Mouse (Mus musculus): Measurements from ENCODE around the gene Dync1h1. TPM values are rescaled to one million over a fixed set of nuclear protein-coding genes. Genes with fewer than 3 reads are reported as not detected.

The Dync1h1 gene
- polyA plus RNA-seq, 1 experiment from 2014 or later, result 47.2 TPM

GRCm38 (mm10) chr12:110714215-110714614 is 113.0 kb downstream of the Dync1h1 start:
- 88% methylated on average over 6 of the region's 6 CpGs for WGBS
- ATAC-seq (ENCODE audit: insufficient number of reproducible peaks, low FRiP score, low TSS enrichment, low read depth), result no peak

GRCm38 (mm10) chr12:110716004-110716403 is 114.8 kb downstream of the Dync1h1 start:
- no peaks in the 10 kb centered on the region for H3K36me3 ChIP-seq
- no peak overlapping the region for H3K4me2 ChIP-seq
- no peak overlapping the region for H3K9ac ChIP-seq
- WGBS, result 22% methylated on average over 5 of the region's 5 CpGs
- no peaks in the 10 kb centered on the region for H3K9me3 ChIP-seq
- H3K4me3 ChIP-seq, result no peak overlapping the region
- H3K27me3 ChIP-seq, result no peaks in the 10 kb centered on the region
- H3K27ac ChIP-seq, result no peak overlapping the region
- no peak for ATAC-seq (ENCODE audit: insufficient number of reproducible peaks, low FRiP score, low TSS enrichment, low read depth)
- H3K4me1 ChIP-seq, result no peaks in the 10 kb centered on the region

More at GRCm38 (mm10) chr12:110714215-110714614, 113.0 kb downstream of the Dync1h1 start:
- Histone ChIP-seq H3K27ac (no peak overlapping the region), H3K9ac (no peak overlapping the region), H3K9me3 (no peaks in the 10 kb centered on the region), H3K4me1 (no peaks in the 10 kb centered on the region), H3K4me3 (no peak overlapping the region), H3K27me3 (no peaks in the 10 kb centered on the region), H3K36me3 (no peaks in the 10 kb centered on the region), H3K4me2 (no peak overlapping the region)

Small RNAs within 50 kb of the gene (microRNA-seq; reads per million reads assigned to microRNA genes)
- gene Gm27299, result not detected

Other genes starting within 250 kb of the Dync1h1 start
- 141 and 142 TPM in 2 replicates for gene Ppp2r5c, start 154.3 kb upstream of the Dync1h1 start, polyA plus RNA-seq (2015; fragmentation: Nextera tagmentation; extraction: Ambion mirVana)
- gene 1700001K19Rik, start 81.2 kb downstream of the Dync1h1 start, polyA plus RNA-seq (2015; fragmentation: Nextera tagmentation; extraction: Ambion mirVana), result 0.15 TPM in 1 of 2 replicates, not detected in the other
- gene Hsp90aa1, start 101.3 kb downstream of the Dync1h1 start, polyA plus RNA-seq (2015; fragmentation: Nextera tagmentation; extraction: Ambion mirVana), result 644 and 712 TPM in 2 replicates
- 21.5 and 22.1 TPM in 2 replicates for gene Wdr20, start 136.5 kb downstream of the Dync1h1 start, polyA plus RNA-seq (2015; fragmentation: Nextera tagmentation; extraction: Ambion mirVana)
- gene Mok, start 239.5 kb downstream of the Dync1h1 start, polyA plus RNA-seq (2015; fragmentation: Nextera tagmentation; extraction: Ambion mirVana), result 3.6 and 4.3 TPM in 2 replicates
- 6.5 and 8.8 TPM in 2 replicates for gene Zfp839, start 248.8 kb downstream of the Dync1h1 start, polyA plus RNA-seq (2015; fragmentation: Nextera tagmentation; extraction: Ambion mirVana)